Mouse (Mus musculus): Measurements from ENCODE around the gene Arhgap9. TPM values are rescaled to one million over a fixed set of nuclear protein-coding genes. Genes with fewer than 3 reads are reported as not detected.
A peak's percentile ranks its signal among the peaks of the same experiment; 100 is the strongest.

Gene Arhgap9
- polyA plus RNA-seq, 1 experiment: 105 TPM

- Histone ChIP-seq H3K36me3 (ENCODE audit: control insufficient read depth, insufficient read depth, low read length) (no peaks in the 10 kb centered on the region), H3K27me3 (ENCODE audit: control insufficient read depth, insufficient read depth, low read length) (peaks cover 28% of the 10 kb centered on the region), H3K4me1 (replicated peaks; ENCODE audit: control insufficient read depth, insufficient read depth, low read length) (peaks cover 36% of the 10 kb centered on the region), H3K27ac (ENCODE audit: control insufficient read depth, insufficient read depth, low read length) (no peak overlapping the region), H3K4me3 (ENCODE audit: control insufficient read depth, insufficient read depth, low read length) (no peak overlapping the region)
- WGBS: 4% methylated on average over 27 of the region's 27 CpGs
- DNase-seq: no peak
- TF ChIP-seq CTCF (IDR thresholded peaks at IDR 0.05; ENCODE audit: borderline replicate concordance, control insufficient read depth, extremely low read depth, insufficient read depth, low read length, poor library complexity): no peak
Measured at GRCm38 (mm10) chr10:127340577-127341359, 19.0 kb downstream of the Arhgap9 start.

GRCm38 (mm10) chr10:127341360-127341690 is 19.6 kb downstream of the Arhgap9 start:
- TF ChIP-seq CTCF (IDR thresholded peaks at IDR 0.05; ENCODE audit: borderline replicate concordance, control insufficient read depth, extremely low read depth, insufficient read depth, low read length, poor library complexity): no peak
- no peak for TF ChIP-seq POLR2A (IDR thresholded peaks at IDR 0.05; ENCODE audit: control insufficient read depth, extremely low read depth, insufficient read depth, low read length, poor library complexity)
- Histone ChIP-seq H3K4me3 (ENCODE audit: control insufficient read depth, insufficient read depth, low read length) (no peak overlapping the region), H3K4me1 (replicated peaks; ENCODE audit: control insufficient read depth, insufficient read depth, low read length) (peaks cover 36% of the 10 kb centered on the region), H3K27me3 (ENCODE audit: control insufficient read depth, insufficient read depth, low read length) (peaks cover 28% of the 10 kb centered on the region), H3K36me3 (ENCODE audit: control insufficient read depth, insufficient read depth, low read length) (no peaks in the 10 kb centered on the region), H3K27ac (ENCODE audit: control insufficient read depth, insufficient read depth, low read length) (no peak overlapping the region)
- DNase-seq: no peak
- 3% methylated on average over 11 of the region's 11 CpGs for WGBS

GRCm38 (mm10) chr10:127341891-127342639 is 20.3 kb downstream of the Arhgap9 start, which contains the start of gene Gli1:
Gene Gli1 (minus strand): TSS chr10:127341974.
- H3K4me3 ChIP-seq (ENCODE audit: control insufficient read depth, insufficient read depth, low read length): no peak within 1 kb of the TSS
- TF ChIP-seq POLR2A (IDR thresholded peaks at IDR 0.05; ENCODE audit: control insufficient read depth, extremely low read depth, insufficient read depth, low read length, poor library complexity) (no peak), CTCF (IDR thresholded peaks at IDR 0.05; ENCODE audit: borderline replicate concordance, control insufficient read depth, extremely low read depth, insufficient read depth, low read length, poor library complexity) (peak; percentile 84; the same call in 1 of the 2 replicates)
- H3K27me3 ChIP-seq (ENCODE audit: control insufficient read depth, insufficient read depth, low read length): peaks cover 28% of the 10 kb centered on the region
- no peaks in the 10 kb centered on the region for H3K36me3 ChIP-seq (ENCODE audit: control insufficient read depth, insufficient read depth, low read length)
- peak; percentile 82 for DNase-seq
- H3K27ac ChIP-seq (ENCODE audit: control insufficient read depth, insufficient read depth, low read length): no peak within 1 kb of the TSS
- peaks cover 31% of the 10 kb centered on the region for H3K4me1 ChIP-seq (replicated peaks; ENCODE audit: control insufficient read depth, insufficient read depth, low read length)
- under 1% methylated on average over 29 of the region's 29 CpGs for WGBS

GRCm38 (mm10) chr10:127343029-127343428 is 21.3 kb downstream of the Arhgap9 start:
- H3K27ac ChIP-seq (ENCODE audit: control insufficient read depth, insufficient read depth, low read length): no peak overlapping the region
- DNase-seq: no peak
- H3K4me3 ChIP-seq (ENCODE audit: control insufficient read depth, insufficient read depth, low read length): no peak overlapping the region
- no peaks in the 10 kb centered on the region for H3K36me3 ChIP-seq (ENCODE audit: control insufficient read depth, insufficient read depth, low read length)
- H3K4me1 ChIP-seq (replicated peaks; ENCODE audit: control insufficient read depth, insufficient read depth, low read length): peaks cover 21% of the 10 kb centered on the region
- WGBS: 22% methylated on average over 3 of the region's 3 CpGs
- peaks cover 28% of the 10 kb centered on the region for H3K27me3 ChIP-seq (ENCODE audit: control insufficient read depth, insufficient read depth, low read length)
- TF ChIP-seq POLR2A (IDR thresholded peaks at IDR 0.05; ENCODE audit: control insufficient read depth, extremely low read depth, insufficient read depth, low read length, poor library complexity): no peak
- no peak for TF ChIP-seq CTCF (IDR thresholded peaks at IDR 0.05; ENCODE audit: borderline replicate concordance, control insufficient read depth, extremely low read depth, insufficient read depth, low read length, poor library complexity)

- peaks cover 15% of the 10 kb centered on the region for H3K4me1 ChIP-seq (replicated peaks; ENCODE audit: control insufficient read depth, insufficient read depth, low read length)
- no peak overlapping the region for H3K4me3 ChIP-seq (ENCODE audit: control insufficient read depth, insufficient read depth, low read length)
- no peak for DNase-seq
- H3K27ac ChIP-seq (ENCODE audit: control insufficient read depth, insufficient read depth, low read length): no peak overlapping the region
- H3K27me3 ChIP-seq (ENCODE audit: control insufficient read depth, insufficient read depth, low read length): peaks cover 9% of the 10 kb centered on the region
- 96% methylated on average over 3 of the region's 3 CpGs for whole genome bisulfite sequencing
- H3K36me3 ChIP-seq (ENCODE audit: control insufficient read depth, insufficient read depth, low read length): no peaks in the 10 kb centered on the region
- TF ChIP-seq POLR2A (IDR thresholded peaks at IDR 0.05; ENCODE audit: control insufficient read depth, extremely low read depth, insufficient read depth, low read length, poor library complexity) (no peak), CTCF (IDR thresholded peaks at IDR 0.05; ENCODE audit: borderline replicate concordance, control insufficient read depth, extremely low read depth, insufficient read depth, low read length, poor library complexity) (no peak)
Measured at GRCm38 (mm10) chr10:127346173-127346572, 24.4 kb downstream of the Arhgap9 start.

GRCm38 (mm10) chr10:127348957-127349356 is 27.2 kb downstream of the Arhgap9 start:
- no peak for TF ChIP-seq CTCF (IDR thresholded peaks at IDR 0.05; ENCODE audit: borderline replicate concordance, control insufficient read depth, extremely low read depth, insufficient read depth, low read length, poor library complexity)
- no peak for TF ChIP-seq POLR2A (IDR thresholded peaks at IDR 0.05; ENCODE audit: control insufficient read depth, extremely low read depth, insufficient read depth, low read length, poor library complexity)
- DNase-seq: no peak
- WGBS: 84% methylated on average over 4 of the region's 4 CpGs
- H3K27me3 ChIP-seq (ENCODE audit: control insufficient read depth, insufficient read depth, low read length): no peaks in the 10 kb centered on the region
- no peaks in the 10 kb centered on the region for H3K36me3 ChIP-seq (ENCODE audit: control insufficient read depth, insufficient read depth, low read length)
- H3K4me1 ChIP-seq (replicated peaks; ENCODE audit: control insufficient read depth, insufficient read depth, low read length): peaks cover 10% of the 10 kb centered on the region
- H3K4me3 ChIP-seq (ENCODE audit: control insufficient read depth, insufficient read depth, low read length): no peak overlapping the region
- H3K27ac ChIP-seq (ENCODE audit: control insufficient read depth, insufficient read depth, low read length): no peak overlapping the region
